Mouse (Mus musculus) erythroblast, embryonic 14.5 days (primary cell): ENCODE results near the gene Eva1b.

Source experiments
- GATA1 ChIP-seq: IDR thresholded peaks from 2 replicates; pipeline ENCODE4 v1.6.1; 2012; ENCODE audit warnings: low read length, inconsistent platforms, mixed read lengths
- TAL1 ChIP-seq: IDR thresholded peaks from 3 replicates; pipeline ENCODE4 v1.6.1; 2012; ENCODE audit warnings: low read length, inconsistent platforms, mixed read lengths

- no peak for TF ChIP-seq GATA1
- TF ChIP-seq TAL1, result no peak
These were observed 3.4 kb downstream of the Eva1b start for GRCm38 (mm10) chr4:126150949-126151320.
